Mouse (Mus musculus) heart, postnatal 0 days (tissue): Measurements from ENCODE around the gene Prmt8. TPM values are rescaled to one million over a fixed set of nuclear protein-coding genes. Genes with fewer than 3 reads are reported as not detected.

Experiments used
- ATAC-seq: fragments of 200-750 bp; cut with Nextera tagmentation; 2 replicates; pipeline ENCODE4 v1.8.0; 2017; ENCODE audit warnings: low read depth, moderate number of reproducible peaks, moderate library complexity; ENCODE audit not compliant: insufficient read depth
- DNase-seq: peaks from one replicate; pipeline ENCODE4 v3.0.0-alpha.2; 2016; ENCODE audit warnings: low spot score
- H3K27ac ChIP-seq: fragments of 300-500 bp; sonication (generic); 2 replicates; pipeline ENCODE4 v1.5.1; 2014; ENCODE audit warnings: low read depth, mild to moderate bottlenecking
- H3K27me3 ChIP-seq: fragments of 300-500 bp; sonication (generic); 2 replicates; pipeline ENCODE4 v1.6.1; 2014; ENCODE audit warnings: low read length, mixed read lengths; ENCODE audit not compliant: control insufficient read depth, insufficient read depth
- H3K36me3 ChIP-seq: fragments of 300-500 bp; sonication (generic); replicated peaks from 2 replicates; pipeline ENCODE4 v1.6.1; 2014; ENCODE audit warnings: low read length, mixed read lengths; ENCODE audit not compliant: control insufficient read depth, insufficient read depth
- H3K4me1 ChIP-seq: fragments of 300-500 bp; sonication (generic); 2 replicates; pipeline ENCODE4 v1.6.1; 2014; ENCODE audit warnings: antibody characterized with exemption; ENCODE audit not compliant: control insufficient read depth, insufficient read depth
- H3K4me2 ChIP-seq: fragments of 300-500 bp; sonication (generic); 2 replicates; pipeline ENCODE4 v1.6.1; 2014; ENCODE audit warnings: low read depth, mild to moderate bottlenecking, low read length, moderate library complexity
- H3K4me3 ChIP-seq: fragments of 300-500 bp; sonication (generic); 2 replicates; pipeline ENCODE4 v1.5.1; 2014; ENCODE audit warnings: low read depth, low read length
- H3K9ac ChIP-seq: fragments of 300-500 bp; sonication (generic); replicated peaks from 2 replicates; pipeline ENCODE4 v1.6.1; 2014; ENCODE audit warnings: low read depth, low read length, mixed read lengths
- H3K9me3 ChIP-seq: fragments of 300-500 bp; sonication (generic); replicated peaks from 2 replicates; pipeline ENCODE4 v1.6.1; 2016; ENCODE audit warnings: low read length; ENCODE audit not compliant: control insufficient read depth
- CTCF ChIP-seq: IDR thresholded peaks from 2 replicates; pipeline ENCODE4 v1.5.1; 2016; ENCODE audit warnings: antibody characterized with exemption, control low read depth, low read depth
- EP300 ChIP-seq: IDR thresholded peaks from 2 replicates; pipeline ENCODE4 v1.6.1; 2016; ENCODE audit warnings: antibody characterized with exemption, low read depth
- WGBS: fragments of 180-500 bp; shearing (Covaris S2); extraction: QIAGEN DNeasy Blood & Tissue Kit; methylation state at CpG from one replicate; pipeline ENCODE4 v1.1.7; 2014; 5-methylcytosine and 5-hydroxymethylcytosine counted together
- polyA plus RNA-seq: library from polyadenylated mRNA; unstranded; fragments of >200 nt; fragmentation: Nextera tagmentation; extraction: Ambion mirVana; gene quantifications from 2 replicates; pipeline ENCODE4 v1.2.1, GENCODE M21; 2015
- total RNA-seq: library from RNA; depleted of rRNA; stranded (reverse); fragments of >200 nt; gene quantifications from 2 replicates; pipeline ENCODE4 v1.2.3, GENCODE M21; 2014; ENCODE audit warnings: low replicate concordance

Prmt8 gene
- total and polyA plus RNA-seq, 2 experiments from 2014 or later, result not detected

DNA sequence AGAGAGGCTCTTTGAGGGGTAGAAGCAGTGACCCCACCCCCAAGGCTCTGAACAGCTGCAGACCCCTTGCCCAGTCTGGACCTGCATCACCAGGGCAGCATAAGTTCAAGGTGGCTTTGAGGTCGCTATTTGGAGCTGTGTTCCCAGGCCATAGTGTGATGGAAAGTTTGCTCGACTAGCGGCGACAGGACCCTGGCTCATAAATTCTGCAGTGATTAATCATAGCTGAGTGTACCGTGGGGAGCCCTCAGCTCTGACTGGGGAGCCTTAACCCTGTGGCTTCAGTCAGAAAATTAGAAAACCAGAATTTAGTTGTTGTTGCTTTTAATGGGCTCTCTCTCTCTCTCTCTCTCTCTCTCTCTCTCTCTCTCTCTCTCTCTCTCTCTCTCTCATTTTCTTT, 54.4 kb downstream of the Prmt8 start:
- Histone ChIP-seq H3K36me3 (no peaks in the 10 kb centered on the region), H3K27ac (no peak overlapping the region), H3K4me3 (no peak overlapping the region), H3K4me1 (peaks cover 4% of the 10 kb centered on the region; the same call in 1 of the 2 replicates), H3K9me3 (no peaks in the 10 kb centered on the region), H3K9ac (no peak overlapping the region), H3K27me3 (no peaks in the 10 kb centered on the region), H3K4me2 (no peak overlapping the region)
- no peak for DNase-seq
- no peak for TF ChIP-seq EP300
- no peak for TF ChIP-seq CTCF
- ATAC-seq, result peak; percentile 41; the same call in 1 of the 2 replicates
- WGBS, result 39% methylated on average over 5 of the region's 5 CpGs

DNA sequence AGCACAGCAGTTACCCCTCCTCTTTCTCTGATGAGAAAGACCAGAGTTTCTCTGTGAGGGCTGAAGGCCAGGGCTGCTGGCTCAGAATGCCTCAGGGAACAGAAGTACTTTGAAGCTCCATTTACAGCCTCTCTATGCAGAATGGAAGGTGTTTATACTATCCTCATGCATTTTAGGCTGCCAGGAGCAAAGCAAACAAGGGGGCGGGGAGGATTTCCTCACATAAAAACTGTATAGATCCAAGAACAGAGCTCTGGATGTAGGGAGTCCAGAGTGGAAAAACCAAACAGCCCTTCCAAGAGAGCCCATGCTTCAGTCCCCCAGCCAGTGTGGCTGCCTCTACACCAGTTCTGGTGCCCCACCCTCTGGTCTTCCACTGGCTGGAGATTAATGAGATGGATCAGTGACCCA, 61.0 kb downstream of the Prmt8 start:
- H3K9ac ChIP-seq, result no peak overlapping the region
- ATAC-seq, result no peak
- WGBS, result 53% methylated on average over 1 of the region's 1 CpGs

DNA sequence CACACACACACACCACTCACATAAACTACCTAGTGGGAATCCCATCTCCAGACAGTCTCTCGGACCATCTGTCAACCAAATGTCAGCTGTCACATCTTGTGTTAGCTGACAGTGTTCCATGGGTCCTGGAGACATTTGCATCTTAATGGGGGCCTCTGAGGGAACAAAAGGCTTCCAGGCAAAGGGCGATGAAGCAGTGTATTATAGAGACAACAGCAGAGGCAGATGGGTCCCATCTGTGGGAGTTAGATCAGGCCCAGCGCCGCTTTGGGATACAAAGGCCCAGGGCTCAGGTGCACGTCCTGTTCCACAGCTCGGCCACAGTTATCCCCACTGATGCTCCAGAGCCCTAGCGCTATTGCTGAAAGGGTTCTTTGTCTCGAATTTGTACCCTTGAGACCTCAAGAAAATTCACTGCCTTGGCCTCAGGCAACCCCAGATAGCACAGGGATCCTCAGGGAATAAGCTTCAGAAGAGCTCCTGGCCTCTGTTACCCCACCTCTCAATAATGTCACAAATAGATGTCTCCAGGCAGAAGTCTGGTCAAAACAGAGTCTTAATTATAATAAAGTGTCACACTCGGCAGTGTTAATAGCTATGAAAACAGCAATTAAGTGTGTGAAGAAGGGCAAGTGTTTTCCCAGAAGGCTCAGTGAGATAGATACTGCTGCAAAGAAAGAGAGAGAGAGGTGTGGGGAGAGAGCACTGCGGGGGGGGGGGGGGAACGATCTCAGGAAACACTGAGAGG, 68.1 kb downstream of the Prmt8 start:
- H3K4me3 ChIP-seq, result no peak overlapping the region
- no peaks in the 10 kb centered on the region for H3K36me3 ChIP-seq
- ATAC-seq, result no peak
- no peak overlapping the region for H3K4me2 ChIP-seq
- no peaks in the 10 kb centered on the region for H3K4me1 ChIP-seq
- 55% methylated on average over 9 of the region's 11 CpGs for WGBS
- no peak for TF ChIP-seq CTCF
- no peak for TF ChIP-seq EP300
- no peak overlapping the region for H3K9ac ChIP-seq
- DNase-seq, result no peak
- no peaks in the 10 kb centered on the region for H3K27me3 ChIP-seq
- no peak overlapping the region for H3K27ac ChIP-seq
- no peaks in the 10 kb centered on the region for H3K9me3 ChIP-seq

More for the DNA sequence above, 61.0 kb downstream of the Prmt8 start:
- no peak overlapping the region for H3K4me3 ChIP-seq
- H3K36me3 ChIP-seq, result no peaks in the 10 kb centered on the region
- H3K4me1 ChIP-seq, result no peaks in the 10 kb centered on the region
- H3K27me3 ChIP-seq, result no peaks in the 10 kb centered on the region
- DNase-seq, result no peak
- no peaks in the 10 kb centered on the region for H3K9me3 ChIP-seq
- H3K27ac ChIP-seq, result no peak overlapping the region
- TF ChIP-seq CTCF (no peak), EP300 (no peak)
- no peak overlapping the region for H3K4me2 ChIP-seq

DNA sequence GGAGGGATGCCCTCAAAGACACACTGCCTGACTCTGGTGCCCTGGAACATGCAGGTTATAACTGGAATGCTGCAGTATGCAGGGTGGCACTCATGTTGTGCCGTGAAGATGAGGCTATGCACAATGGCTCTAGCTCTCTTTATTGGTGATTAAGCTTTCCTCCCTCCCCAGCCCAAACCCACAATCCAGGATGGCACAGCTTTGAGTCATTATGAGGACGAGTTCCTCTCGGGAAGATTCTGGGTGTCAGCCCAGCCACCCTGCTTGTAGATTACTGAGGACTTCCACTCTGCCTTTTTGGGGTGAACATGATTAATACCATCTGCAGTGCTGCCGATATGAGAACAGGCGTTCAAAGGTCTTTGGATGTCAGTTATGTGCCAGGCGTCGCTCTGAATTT, 75.6 kb downstream of the Prmt8 start:
- H3K27me3 ChIP-seq, result no peaks in the 10 kb centered on the region
- no peaks in the 10 kb centered on the region for H3K9me3 ChIP-seq
- no peak for ATAC-seq
- WGBS, result 88% methylated on average over 7 of the region's 7 CpGs
- no peak for TF ChIP-seq CTCF
- TF ChIP-seq EP300, result no peak
- H3K9ac ChIP-seq, result no peak overlapping the region
- H3K4me1 ChIP-seq, result no peaks in the 10 kb centered on the region
- H3K36me3 ChIP-seq, result no peaks in the 10 kb centered on the region
- no peak overlapping the region for H3K27ac ChIP-seq
- H3K4me2 ChIP-seq, result no peak overlapping the region
- no peak for DNase-seq
- H3K4me3 ChIP-seq, result no peak overlapping the region

DNA sequence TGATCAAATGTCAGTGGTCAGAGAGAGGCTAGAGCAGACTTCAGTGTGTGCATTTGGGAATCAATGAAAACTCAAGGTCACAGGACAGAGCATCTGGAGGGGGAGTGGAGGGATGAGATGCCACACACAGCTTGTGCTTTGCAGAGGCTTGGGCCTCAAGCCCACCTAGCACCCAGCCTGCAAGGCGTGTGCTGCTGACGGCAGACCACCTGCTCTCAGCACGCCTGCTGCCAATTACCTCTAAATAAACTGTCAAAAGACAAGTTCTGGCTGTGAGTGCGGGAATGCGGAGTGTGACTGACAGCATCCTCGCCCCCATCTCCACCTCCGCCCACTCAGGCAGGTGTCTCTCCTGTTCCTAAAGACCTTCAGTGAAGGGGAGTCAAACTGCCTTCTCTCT, 77.0 kb downstream of the Prmt8 start:
- no peak overlapping the region for H3K9ac ChIP-seq
- H3K27me3 ChIP-seq, result no peaks in the 10 kb centered on the region
- no peaks in the 10 kb centered on the region for H3K4me1 ChIP-seq
- H3K4me2 ChIP-seq, result no peak overlapping the region
- no peak for TF ChIP-seq CTCF
- TF ChIP-seq EP300, result no peak
- H3K4me3 ChIP-seq, result no peak overlapping the region
- H3K36me3 ChIP-seq, result no peaks in the 10 kb centered on the region
- H3K27ac ChIP-seq, result no peak overlapping the region
- WGBS, result 58% methylated on average over 7 of the region's 7 CpGs
- DNase-seq (no peak), ATAC-seq (no peak)
- H3K9me3 ChIP-seq, result no peaks in the 10 kb centered on the region
